Mouse (Mus musculus): ENCODE measurements around the gene Actn2. TPM values are rescaled to one million over a fixed set of nuclear protein-coding genes. Genes with fewer than 3 reads are reported as not detected.
A peak's percentile ranks its signal among the peaks of the same experiment; 100 is the strongest.

The Actn2 gene
- polyA plus RNA-seq, 1 experiment from 2014 or later: 21.0 TPM

DNA sequence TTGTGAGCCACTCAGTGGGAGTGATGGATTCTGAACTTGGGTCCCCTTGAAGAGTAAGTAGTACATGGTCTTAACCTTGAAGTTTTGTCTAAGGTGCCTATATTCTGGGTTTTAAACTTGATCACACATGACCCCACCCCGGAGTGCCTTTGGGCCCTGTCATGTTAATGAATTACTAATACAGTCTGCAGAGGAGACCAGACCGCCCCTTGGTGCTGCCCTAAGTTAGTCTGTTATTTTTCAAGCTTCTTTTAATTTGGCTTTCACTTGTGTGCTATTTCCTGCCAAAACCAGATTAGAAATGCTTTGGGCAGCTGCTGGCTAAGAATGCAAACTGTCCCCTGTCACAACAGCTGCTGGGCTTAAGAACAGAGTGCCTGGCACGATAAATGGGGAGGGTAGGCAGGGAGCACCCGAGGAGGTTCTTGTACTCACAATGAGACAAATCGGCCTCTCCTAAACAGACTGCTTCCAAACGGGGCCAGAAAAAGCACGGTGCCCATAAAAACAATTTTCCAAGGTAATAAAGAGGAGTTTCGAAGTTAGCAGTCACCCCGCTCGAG is 28.5 kb downstream of the Actn2 start:
- Histone ChIP-seq H3K4me3 (replicated peaks) (no peak overlapping the region), H3K27ac (no peak overlapping the region), H3K27me3 (no peaks in the 10 kb centered on the region), H3K4me2 (no peak overlapping the region), H3K4me1 (peaks cover 2% of the 10 kb centered on the region; the same call in 1 of the 2 replicates), H3K9me3 (replicated peaks) (no peaks in the 10 kb centered on the region), H3K36me3 (no peaks in the 10 kb centered on the region), H3K9ac (no peak overlapping the region)
- no peak for ATAC-seq (replicated peaks; ENCODE audit: low FRiP score)
- 67% methylated on average over 10 of the region's 10 CpGs for WGBS

DNA sequence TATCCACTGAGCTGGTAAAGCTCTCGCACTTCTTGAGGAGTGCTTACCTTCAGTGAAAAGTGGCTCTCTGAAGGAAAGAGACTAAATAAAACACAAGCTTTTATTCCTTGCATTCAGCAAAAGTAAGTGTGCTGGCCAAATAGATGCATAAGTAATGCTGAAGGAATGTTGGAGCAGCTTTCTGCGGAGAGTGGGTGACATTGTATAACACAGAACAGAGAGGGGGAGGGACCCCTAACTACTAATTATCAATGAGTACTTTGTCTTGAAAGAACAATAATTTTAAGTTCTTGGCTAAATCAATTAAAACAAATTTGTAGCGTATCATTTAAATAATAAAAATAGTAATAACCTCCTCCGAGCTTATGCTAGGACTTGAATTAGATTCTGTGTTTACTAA is 29.2 kb downstream of the Actn2 start:
- WGBS: 82% methylated on average over 4 of the region's 4 CpGs
- Histone ChIP-seq H3K4me1 (peaks cover 2% of the 10 kb centered on the region; the same call in 1 of the 2 replicates), H3K4me2 (no peak overlapping the region)

DNA sequence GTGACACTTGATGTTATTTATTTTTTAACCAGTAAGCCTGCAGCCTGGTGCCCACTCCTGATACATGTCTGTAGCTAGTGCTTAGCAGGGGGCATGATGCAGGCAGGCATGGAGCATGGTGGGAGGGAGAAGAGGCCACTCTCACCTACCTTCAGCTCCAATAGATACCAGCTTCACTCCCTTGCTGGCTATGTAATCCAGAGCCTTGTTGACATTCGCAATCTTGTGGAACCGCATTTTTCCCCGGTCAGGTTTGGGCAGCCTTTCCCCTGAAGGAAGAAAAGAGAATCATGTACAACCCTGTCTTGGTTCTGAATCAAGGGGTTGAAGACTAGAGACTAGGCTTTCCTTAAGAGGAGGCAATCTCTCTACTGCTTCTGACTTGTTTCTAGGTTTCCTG is 31.1 kb downstream of the Actn2 start:
- H3K9ac ChIP-seq: no peak overlapping the region
- H3K36me3 ChIP-seq: no peaks in the 10 kb centered on the region
- H3K4me2 ChIP-seq: no peak overlapping the region
- H3K9me3 ChIP-seq (replicated peaks): no peaks in the 10 kb centered on the region
- no peak overlapping the region for H3K4me3 ChIP-seq (replicated peaks)
- no peak for ATAC-seq (replicated peaks; ENCODE audit: low FRiP score)
- peaks cover 2% of the 10 kb centered on the region; the same call in 1 of the 2 replicates for H3K4me1 ChIP-seq
- H3K27ac ChIP-seq: no peak overlapping the region
- H3K27me3 ChIP-seq: no peaks in the 10 kb centered on the region
- 95% methylated on average over 3 of the region's 3 CpGs for WGBS

More for the DNA sequence above, 29.2 kb downstream of the Actn2 start:
- no peak overlapping the region for H3K9ac ChIP-seq
- H3K36me3 ChIP-seq: no peaks in the 10 kb centered on the region
- ATAC-seq (replicated peaks; ENCODE audit: low FRiP score): no peak
- no peak overlapping the region for H3K4me3 ChIP-seq (replicated peaks)
- H3K27me3 ChIP-seq: no peaks in the 10 kb centered on the region
- no peaks in the 10 kb centered on the region for H3K9me3 ChIP-seq (replicated peaks)
- no peak overlapping the region for H3K27ac ChIP-seq

GRCm38 (mm10) chr13:12308878-12309277 is 31.7 kb downstream of the Actn2 start:
- no peaks in the 10 kb centered on the region for H3K36me3 ChIP-seq
- no peaks in the 10 kb centered on the region for H3K9me3 ChIP-seq (replicated peaks)
- H3K4me1 ChIP-seq: peaks cover 2% of the 10 kb centered on the region; the same call in 1 of the 2 replicates
- ATAC-seq (replicated peaks; ENCODE audit: low FRiP score): no peak
- no peak overlapping the region for H3K4me3 ChIP-seq (replicated peaks)
- 92% methylated on average over 12 of the region's 12 CpGs for WGBS
- H3K27me3 ChIP-seq: no peaks in the 10 kb centered on the region
- H3K4me2 ChIP-seq: no peak overlapping the region
- no peak overlapping the region for H3K27ac ChIP-seq
- H3K9ac ChIP-seq: no peak overlapping the region

DNA sequence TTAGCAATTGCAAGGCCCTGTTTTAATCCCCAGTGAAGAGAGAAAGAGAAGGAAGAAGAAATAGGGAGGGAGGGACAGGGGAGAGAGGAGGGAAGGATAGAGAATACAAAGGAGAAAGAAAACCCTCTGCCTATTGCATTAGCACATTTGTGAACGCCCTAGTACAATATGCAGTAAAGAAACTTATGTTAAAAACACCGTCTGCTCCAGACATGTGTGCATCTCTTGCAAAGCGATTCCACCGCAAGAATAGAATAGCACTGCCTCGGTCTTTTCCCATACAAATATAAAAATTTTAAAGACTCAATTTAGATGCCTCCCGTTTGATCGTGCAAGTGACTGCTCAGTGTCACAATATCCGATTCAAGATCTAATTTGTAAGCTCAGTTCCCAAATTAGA is 32.1 kb downstream of the Actn2 start:
- H3K4me2 ChIP-seq: no peak overlapping the region
- WGBS: 90% methylated on average over 8 of the region's 8 CpGs

GRCm38 (mm10) chr13:12307286-12307685 is 33.3 kb downstream of the Actn2 start:
- Histone ChIP-seq H3K27me3 (no peaks in the 10 kb centered on the region), H3K36me3 (no peaks in the 10 kb centered on the region), H3K4me2 (no peak overlapping the region), H3K9me3 (replicated peaks) (no peaks in the 10 kb centered on the region), H3K4me1 (peaks cover 2% of the 10 kb centered on the region; the same call in 1 of the 2 replicates), H3K27ac (no peak overlapping the region), H3K9ac (no peak overlapping the region), H3K4me3 (replicated peaks) (no peak overlapping the region)
- ATAC-seq (replicated peaks; ENCODE audit: low FRiP score): no peak
- WGBS: 72% methylated on average over 4 of the region's 4 CpGs

More for the DNA sequence above, 32.1 kb downstream of the Actn2 start:
- H3K4me3 ChIP-seq (replicated peaks): no peak overlapping the region
- H3K27ac ChIP-seq: no peak overlapping the region
- no peak overlapping the region for H3K9ac ChIP-seq
- H3K4me1 ChIP-seq: peaks cover 2% of the 10 kb centered on the region; the same call in 1 of the 2 replicates
- no peaks in the 10 kb centered on the region for H3K9me3 ChIP-seq (replicated peaks)
- no peak for ATAC-seq (replicated peaks; ENCODE audit: low FRiP score)
- H3K36me3 ChIP-seq: no peaks in the 10 kb centered on the region
- H3K27me3 ChIP-seq: no peaks in the 10 kb centered on the region

DNA sequence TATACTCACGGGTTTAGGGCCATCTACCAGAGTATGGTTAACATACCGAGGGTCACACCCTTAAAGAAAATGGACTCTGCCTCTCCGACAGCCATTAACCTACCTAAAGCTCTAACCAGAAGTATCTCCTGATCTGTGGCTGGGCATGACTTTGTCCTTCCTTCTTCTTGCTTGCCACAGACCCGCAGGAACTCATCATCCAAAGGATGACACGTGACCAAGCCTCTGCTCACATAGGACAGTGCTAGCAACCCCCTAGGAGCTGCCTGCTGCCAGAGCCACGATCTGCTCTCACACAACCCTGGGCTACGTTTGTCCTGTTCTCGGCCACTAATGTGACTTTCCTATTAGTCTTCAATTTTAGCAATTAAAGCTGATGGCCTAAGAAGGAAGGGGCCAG is 35.0 kb downstream of the Actn2 start:
- H3K27ac ChIP-seq: no peak overlapping the region
- no peaks in the 10 kb centered on the region for H3K36me3 ChIP-seq
- no peak overlapping the region for H3K4me2 ChIP-seq
- no peak for ATAC-seq (replicated peaks; ENCODE audit: low FRiP score)
- H3K9ac ChIP-seq: no peak overlapping the region
- no peaks in the 10 kb centered on the region for H3K9me3 ChIP-seq (replicated peaks)
- WGBS: 88% methylated on average over 8 of the region's 8 CpGs
- no peak overlapping the region for H3K4me3 ChIP-seq (replicated peaks)
- H3K27me3 ChIP-seq: no peaks in the 10 kb centered on the region
- no peaks in the 10 kb centered on the region for H3K4me1 ChIP-seq

- no peak for ATAC-seq (replicated peaks; ENCODE audit: low FRiP score)
- Histone ChIP-seq H3K4me2 (no peak overlapping the region), H3K4me3 (replicated peaks) (no peak overlapping the region), H3K9ac (no peak overlapping the region), H3K27me3 (no peaks in the 10 kb centered on the region), H3K36me3 (no peaks in the 10 kb centered on the region), H3K4me1 (no peaks in the 10 kb centered on the region), H3K27ac (no peak overlapping the region), H3K9me3 (replicated peaks) (no peaks in the 10 kb centered on the region)
- WGBS: 85% methylated on average over 5 of the region's 5 CpGs
These were observed 35.6 kb downstream of the Actn2 start for GRCm38 (mm10) chr13:12304991-12305390.

GRCm38 (mm10) chr13:12297777-12298176 is 42.8 kb downstream of the Actn2 start:
- no peaks in the 10 kb centered on the region for H3K9me3 ChIP-seq (replicated peaks)
- ATAC-seq (replicated peaks; ENCODE audit: low FRiP score): 0 out of 2 replicates have a peak, but pooled peaks have one; percentile 15

GRCm38 (mm10) chr13:12296701-12297100 is 43.9 kb downstream of the Actn2 start:
- Histone ChIP-seq H3K36me3 (no peaks in the 10 kb centered on the region), H3K27me3 (no peaks in the 10 kb centered on the region), H3K9ac (no peak overlapping the region), H3K27ac (no peak overlapping the region), H3K4me3 (replicated peaks) (no peak overlapping the region), H3K4me2 (no peak overlapping the region), H3K4me1 (no peaks in the 10 kb centered on the region), H3K9me3 (replicated peaks) (no peaks in the 10 kb centered on the region)
- 83% methylated on average over 3 of the region's 3 CpGs for WGBS
- ATAC-seq (replicated peaks; ENCODE audit: low FRiP score): peak; percentile 22; the same call in 1 of the 2 replicates

More at GRCm38 (mm10) chr13:12297777-12298176, 42.8 kb downstream of the Actn2 start:
- Histone ChIP-seq H3K27ac (no peak overlapping the region), H3K9ac (no peak overlapping the region), H3K36me3 (no peaks in the 10 kb centered on the region), H3K27me3 (no peaks in the 10 kb centered on the region), H3K4me1 (no peaks in the 10 kb centered on the region), H3K4me3 (replicated peaks) (no peak overlapping the region), H3K4me2 (no peak overlapping the region)
- WGBS: 72% methylated on average over 6 of the region's 6 CpGs

DNA sequence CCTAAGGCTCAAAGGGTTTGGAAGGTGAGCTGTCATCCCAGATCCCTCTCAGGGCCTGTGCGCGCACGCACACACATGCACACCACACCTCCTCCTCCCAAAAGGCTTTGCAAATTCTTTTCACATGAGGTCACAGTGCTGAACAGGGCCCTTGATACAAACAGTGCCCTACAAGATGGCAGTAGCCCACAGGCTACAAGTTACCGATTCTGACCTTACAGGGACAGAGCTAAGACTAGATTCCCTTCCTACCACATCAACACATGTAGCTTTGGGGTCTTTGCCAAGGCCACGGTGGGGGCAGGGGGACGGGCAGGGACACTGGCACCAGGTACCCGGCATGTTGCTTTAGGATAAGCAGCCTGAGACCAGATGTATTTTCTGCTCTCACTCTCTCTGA is 46.8 kb downstream of the Actn2 start:
- no peak for ATAC-seq (replicated peaks; ENCODE audit: low FRiP score)
- no peaks in the 10 kb centered on the region for H3K9me3 ChIP-seq (replicated peaks)
- H3K27ac ChIP-seq: no peak overlapping the region
- H3K9ac ChIP-seq: no peak overlapping the region
- no peak overlapping the region for H3K4me2 ChIP-seq
- H3K4me3 ChIP-seq (replicated peaks): no peak overlapping the region
- WGBS: 89% methylated on average over 7 of the region's 7 CpGs
- H3K36me3 ChIP-seq: no peaks in the 10 kb centered on the region
- no peaks in the 10 kb centered on the region for H3K4me1 ChIP-seq
- H3K27me3 ChIP-seq: no peaks in the 10 kb centered on the region

DNA sequence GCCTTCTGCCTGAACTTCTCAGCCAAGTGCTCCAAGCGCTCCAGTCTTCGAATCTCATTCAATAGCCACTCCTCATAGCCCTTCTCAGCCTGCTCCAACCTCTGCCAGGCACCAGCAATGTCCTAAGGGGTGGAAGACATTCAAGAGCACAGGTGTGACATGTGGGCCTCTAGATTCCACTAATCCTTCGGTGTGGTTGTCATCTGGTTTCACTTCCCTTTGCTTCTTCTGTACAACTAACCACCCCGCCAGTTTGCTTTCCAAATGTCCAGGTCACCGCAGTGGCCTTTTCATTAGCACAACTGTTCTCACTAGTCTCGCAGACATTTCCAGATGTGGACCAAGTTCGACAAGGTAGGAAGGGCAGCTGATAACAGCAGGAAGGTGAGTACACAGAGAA is 49.9 kb downstream of the Actn2 start:
- 89% methylated on average over 7 of the region's 7 CpGs for WGBS
- Histone ChIP-seq H3K36me3 (no peaks in the 10 kb centered on the region), H3K9ac (no peak overlapping the region), H3K27ac (no peak overlapping the region), H3K27me3 (no peaks in the 10 kb centered on the region), H3K4me2 (no peak overlapping the region), H3K9me3 (replicated peaks) (no peaks in the 10 kb centered on the region), H3K4me3 (replicated peaks) (no peak overlapping the region), H3K4me1 (no peaks in the 10 kb centered on the region)
- ATAC-seq (replicated peaks; ENCODE audit: low FRiP score): no peak

DNA sequence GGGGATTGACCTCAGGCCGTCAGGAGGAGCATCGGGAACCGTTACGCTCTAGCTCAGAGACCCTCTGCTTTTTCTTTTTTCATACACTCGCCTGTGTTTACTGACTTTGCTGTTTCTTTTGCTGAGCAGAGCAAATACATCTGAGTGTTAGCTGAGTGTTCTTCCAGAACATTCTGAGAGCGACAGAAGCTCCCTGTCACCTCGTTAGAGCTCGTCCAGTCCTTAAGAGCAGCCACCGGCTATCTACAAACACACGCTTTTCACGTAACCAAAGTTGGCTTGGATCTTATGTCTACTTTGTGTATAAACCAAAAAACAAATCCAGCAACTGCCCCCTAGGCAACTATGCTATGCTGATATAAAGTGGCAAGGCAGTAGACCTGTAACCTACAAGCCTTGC is 56.0 kb downstream of the Actn2 start:
- ATAC-seq (replicated peaks; ENCODE audit: low FRiP score): no peak
- Histone ChIP-seq H3K36me3 (no peaks in the 10 kb centered on the region), H3K4me2 (no peak overlapping the region), H3K9me3 (replicated peaks) (no peaks in the 10 kb centered on the region), H3K9ac (no peak overlapping the region), H3K4me1 (no peaks in the 10 kb centered on the region), H3K4me3 (replicated peaks) (no peak overlapping the region), H3K27ac (no peak overlapping the region), H3K27me3 (no peaks in the 10 kb centered on the region)
- 90% methylated on average over 11 of the region's 11 CpGs for WGBS
